Mouse (Mus musculus) limb, embryonic 10.5 days (tissue): Measurements from ENCODE around the gene Fgfrl1. TPM values are rescaled to one million over a fixed set of nuclear protein-coding genes. Genes with fewer than 3 reads are reported as not detected.

Source experiments
- DNase-seq: peaks from one replicate; pipeline ENCODE4 v3.0.0-alpha.2; 2017; ENCODE audit warnings: low spot score
- H3K27ac ChIP-seq: fragments of 300-500 bp; sonication (generic); 2 replicates; pipeline ENCODE4 v1.5.1; 2016; ENCODE audit warnings: mild to moderate bottlenecking
- H3K27me3 ChIP-seq: fragments of 300-500 bp; sonication (generic); 2 replicates; pipeline ENCODE4 v1.6.1; 2016; ENCODE audit warnings: low read depth, mild to moderate bottlenecking; ENCODE audit not compliant: poor library complexity, severe bottlenecking
- H3K36me3 ChIP-seq: fragments of 300-500 bp; sonication (generic); 2 replicates; pipeline ENCODE4 v1.6.1; 2016; ENCODE audit warnings: mild to moderate bottlenecking, moderate library complexity
- H3K4me1 ChIP-seq: fragments of 300-500 bp; sonication (generic); 2 replicates; pipeline ENCODE4 v1.6.1; 2016
- H3K4me3 ChIP-seq: fragments of 300-500 bp; sonication (generic); 2 replicates; pipeline ENCODE4 v1.5.1; 2016; ENCODE audit warnings: mild to moderate bottlenecking, moderate library complexity
- H3K9me3 ChIP-seq: fragments of 300-500 bp; sonication (generic); replicated peaks from 2 replicates; pipeline ENCODE4 v1.6.1; 2016; ENCODE audit warnings: mild to moderate bottlenecking
- WGBS: fragments of 180-500 bp; shearing (Covaris S2); methylation state at CpG from one replicate; pipeline ENCODE4 v1.1.7; 2016; 5-methylcytosine and 5-hydroxymethylcytosine counted together
- polyA plus RNA-seq: library from polyadenylated mRNA; unstranded; fragments of >200 nt; fragmentation: Nextera tagmentation; extraction: Ambion mirVana; gene quantifications from 2 replicates; pipeline ENCODE4 v1.2.1, GENCODE M21; 2016

Fgfrl1 gene
- polyA plus RNA-seq, 1 experiment from 2014 or later, result 43.1 TPM

DNA sequence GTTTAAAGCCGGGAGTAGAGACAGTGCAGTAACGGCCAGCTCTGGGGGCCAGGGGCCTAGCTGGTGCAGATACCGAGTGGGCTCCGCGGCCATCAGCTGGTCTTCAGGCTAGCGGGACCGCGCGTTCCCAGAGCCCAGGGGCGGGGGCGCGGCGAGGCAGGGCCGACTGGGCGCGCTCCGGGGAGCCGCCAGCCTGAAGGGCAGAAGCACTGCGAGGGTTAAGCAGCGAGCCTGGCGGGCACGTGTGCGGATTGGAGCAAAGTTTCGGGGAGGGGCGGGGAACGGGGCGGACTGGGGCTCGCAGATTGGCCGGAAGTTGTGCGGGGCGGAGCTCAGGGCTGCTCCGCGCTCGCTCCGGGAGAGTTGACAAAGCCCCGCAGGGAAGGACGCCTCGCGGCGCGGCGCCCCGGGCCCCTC lies 1.7 kb downstream of the Fgfrl1 start:
- peaks cover 64% of the 10 kb centered on the region for H3K4me1 ChIP-seq
- H3K27me3 ChIP-seq, result peaks cover 18% of the 10 kb centered on the region
- peak overlapping the region; percentile 94 for H3K27ac ChIP-seq
- 1% methylated on average over 43 of the region's 43 CpGs for WGBS
- H3K36me3 ChIP-seq, result peaks cover 30% of the 10 kb centered on the region
- no peaks in the 10 kb centered on the region for H3K9me3 ChIP-seq
- H3K4me3 ChIP-seq, result peak overlapping the region; percentile 88
- DNase-seq, result peak; percentile 95

GRCm38 (mm10) chr5:108694352-108695261 lies 2.4 kb downstream of the Fgfrl1 start:
- peaks cover 36% of the 10 kb centered on the region for H3K36me3 ChIP-seq
- peaks cover 18% of the 10 kb centered on the region for H3K27me3 ChIP-seq
- H3K9me3 ChIP-seq, result no peaks in the 10 kb centered on the region
- peaks cover 71% of the 10 kb centered on the region for H3K4me1 ChIP-seq
- H3K4me3 ChIP-seq, result peak overlapping the region; percentile 88
- WGBS, result under 1% methylated on average over 99 of the region's 99 CpGs
- H3K27ac ChIP-seq, result peak overlapping the region; percentile 94
- DNase-seq, result peak; percentile 73

DNA sequence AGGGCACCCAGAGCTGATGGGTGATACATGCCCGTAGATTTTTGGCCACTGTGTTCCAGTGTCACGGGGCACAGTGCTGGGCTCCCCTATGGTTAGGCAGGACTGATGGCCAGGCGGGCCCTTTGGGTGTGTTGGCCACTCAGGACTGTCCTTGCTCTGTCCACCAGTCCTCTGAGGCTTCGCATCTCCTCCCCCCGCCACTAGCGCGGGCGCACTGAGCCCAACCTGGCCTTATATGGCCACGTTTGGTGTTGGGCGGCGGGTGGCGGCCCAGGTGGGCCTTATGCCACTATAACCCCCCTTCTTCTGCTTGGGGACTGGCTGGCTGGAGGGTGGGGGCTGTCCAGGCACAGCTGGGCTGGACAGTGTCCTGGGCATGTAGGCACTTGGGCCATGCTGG lies 3.7 kb downstream of the Fgfrl1 start:
- H3K4me3 ChIP-seq, result peak overlapping the region; percentile 88
- peaks cover 18% of the 10 kb centered on the region for H3K27me3 ChIP-seq
- peaks cover 38% of the 10 kb centered on the region for H3K36me3 ChIP-seq
- H3K4me1 ChIP-seq, result peaks cover 83% of the 10 kb centered on the region
- DNase-seq, result no peak
- 95% methylated on average over 12 of the region's 12 CpGs for WGBS
- H3K9me3 ChIP-seq, result no peaks in the 10 kb centered on the region
- peak overlapping the region; percentile 94; the same call in 1 of the 2 replicates for H3K27ac ChIP-seq

- H3K4me1 ChIP-seq, result peaks cover 90% of the 10 kb centered on the region
- no peak for DNase-seq
- H3K27me3 ChIP-seq, result peaks cover 15% of the 10 kb centered on the region
- H3K4me3 ChIP-seq, result peak overlapping the region; percentile 17; the same call in 1 of the 2 replicates
- no peaks in the 10 kb centered on the region for H3K9me3 ChIP-seq
- peak overlapping the region; percentile 94 for H3K27ac ChIP-seq
- H3K36me3 ChIP-seq, result peaks cover 44% of the 10 kb centered on the region
- 90% methylated on average over 3 of the region's 3 CpGs for WGBS
Observed at GRCm38 (mm10) chr5:108696542-108696941, 4.4 kb downstream of the Fgfrl1 start.

GRCm38 (mm10) chr5:108697341-108697753 lies 5.2 kb downstream of the Fgfrl1 start:
- peak overlapping the region; percentile 75 for H3K27ac ChIP-seq
- peaks cover 88% of the 10 kb centered on the region for H3K4me1 ChIP-seq

DNA sequence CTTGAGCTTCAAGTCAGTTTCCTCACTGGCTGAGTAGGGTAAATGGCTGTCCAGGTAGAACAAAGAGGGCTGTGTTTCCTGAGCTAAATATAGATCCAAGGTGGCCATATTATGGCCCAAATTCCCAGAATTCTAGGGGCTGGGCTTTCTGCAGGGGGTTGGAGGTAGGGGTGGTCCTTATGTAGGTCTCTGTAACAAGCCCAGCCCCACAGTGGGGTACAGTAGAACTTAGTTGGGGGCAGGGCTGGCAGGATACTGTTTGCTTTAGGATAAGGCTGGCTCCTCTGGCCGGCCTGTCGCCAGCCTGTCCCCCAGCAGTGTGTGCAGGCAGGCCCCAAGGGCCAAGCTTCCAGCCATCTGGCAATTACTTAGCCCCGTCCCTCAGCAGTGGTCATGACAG lies 8.2 kb downstream of the Fgfrl1 start:
- DNase-seq, result no peak
- H3K27me3 ChIP-seq, result no peaks in the 10 kb centered on the region
- H3K27ac ChIP-seq, result peak overlapping the region; percentile 80
- peaks cover 80% of the 10 kb centered on the region for H3K4me1 ChIP-seq
- H3K4me3 ChIP-seq, result 0 out of 2 replicates have a peak overlapping the region, but pooled peaks have one; percentile 4
- WGBS, result 51% methylated on average over 3 of the region's 3 CpGs
- no peaks in the 10 kb centered on the region for H3K9me3 ChIP-seq
- H3K36me3 ChIP-seq, result peaks cover 82% of the 10 kb centered on the region

More at GRCm38 (mm10) chr5:108697341-108697753, 5.2 kb downstream of the Fgfrl1 start:
- no peaks in the 10 kb centered on the region for H3K9me3 ChIP-seq
- H3K4me3 ChIP-seq, result peak overlapping the region; percentile 14; the same call in 1 of the 2 replicates
- H3K36me3 ChIP-seq, result peaks cover 52% of the 10 kb centered on the region
- peak; percentile 52 for DNase-seq
- WGBS, result 23% methylated on average over 4 of the region's 4 CpGs
- H3K27me3 ChIP-seq, result peaks cover 8% of the 10 kb centered on the region

DNA sequence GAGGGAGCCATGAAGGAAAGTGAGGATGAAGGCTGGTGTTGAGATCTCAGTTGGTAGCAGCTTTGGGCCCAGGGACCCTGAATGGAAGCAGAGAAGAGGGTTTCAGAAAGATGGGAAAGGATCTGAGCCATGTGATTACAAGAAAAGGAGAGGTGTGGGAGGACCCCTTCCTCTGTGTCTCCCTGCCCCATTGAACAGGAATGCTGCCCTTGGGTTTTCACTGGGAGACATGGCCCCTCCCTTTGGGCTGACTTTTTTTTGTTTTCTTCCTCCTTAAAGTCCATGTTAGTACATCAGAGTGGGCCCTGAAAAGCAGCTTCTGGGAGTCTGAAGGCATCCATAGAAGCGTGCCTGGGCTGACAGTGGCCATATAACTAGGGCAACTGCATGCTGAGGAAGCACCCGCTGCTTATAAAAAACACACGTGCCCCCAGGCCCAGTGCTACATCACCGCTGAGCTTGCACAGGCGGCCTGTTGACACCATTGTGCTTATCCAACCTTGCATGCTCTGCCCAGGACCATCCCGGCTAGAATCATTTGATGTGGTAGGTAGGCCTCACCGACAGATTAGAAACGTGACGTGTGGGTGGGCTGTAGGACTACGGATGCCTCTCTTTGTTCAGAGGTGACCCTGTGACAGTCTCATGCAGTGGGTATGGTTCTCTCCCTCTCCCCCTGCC lies 9.3 kb downstream of the Fgfrl1 start:
- Histone ChIP-seq H3K36me3 (peaks cover 82% of the 10 kb centered on the region), H3K27ac (peak overlapping the region; percentile 80; the same call in 1 of the 2 replicates), H3K27me3 (no peaks in the 10 kb centered on the region), H3K4me3 (no peak overlapping the region), H3K9me3 (no peaks in the 10 kb centered on the region), H3K4me1 (peaks cover 69% of the 10 kb centered on the region)
- 85% methylated on average over 10 of the region's 10 CpGs for WGBS
- no peak for DNase-seq

GRCm38 (mm10) chr5:108703754-108704626 lies 11.8 kb downstream of the Fgfrl1 start:
- no peak for DNase-seq
- peaks cover 87% of the 10 kb centered on the region for H3K36me3 ChIP-seq
- H3K4me3 ChIP-seq, result no peak overlapping the region

DNA sequence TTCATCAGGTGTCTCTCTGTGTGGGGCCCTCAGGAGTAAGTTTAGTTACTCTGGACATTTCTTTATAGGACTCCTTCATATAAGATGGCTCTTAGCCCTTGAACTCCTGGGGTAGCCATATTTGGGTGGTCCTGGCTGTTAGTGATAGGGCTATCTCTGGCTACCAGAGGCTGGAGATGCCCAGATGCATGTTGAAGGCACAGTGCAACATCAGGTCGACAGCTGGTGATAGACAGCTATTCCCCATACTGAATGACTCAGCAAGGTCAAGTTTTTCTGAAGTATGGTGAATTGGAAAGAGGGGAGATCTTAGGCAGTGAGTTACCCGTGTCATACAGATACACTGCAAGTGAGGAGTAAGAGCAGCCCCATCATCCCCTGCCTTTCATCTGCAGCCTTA lies 15.6 kb downstream of the Fgfrl1 start:
- Histone ChIP-seq H3K4me1 (peaks cover 19% of the 10 kb centered on the region), H3K9me3 (no peaks in the 10 kb centered on the region), H3K27me3 (no peaks in the 10 kb centered on the region), H3K36me3 (peaks cover 64% of the 10 kb centered on the region), H3K27ac (no peak overlapping the region), H3K4me3 (no peak overlapping the region)
- WGBS, result 85% methylated on average over 2 of the region's 2 CpGs
- no peak for DNase-seq

More at GRCm38 (mm10) chr5:108703754-108704626, 11.8 kb downstream of the Fgfrl1 start:
- Histone ChIP-seq H3K27me3 (no peaks in the 10 kb centered on the region), H3K27ac (0 out of 2 replicates have a peak overlapping the region, but pooled peaks have one; percentile 19), H3K9me3 (no peaks in the 10 kb centered on the region), H3K4me1 (peaks cover 45% of the 10 kb centered on the region)
- WGBS, result 76% methylated on average over 12 of the region's 12 CpGs

GRCm38 (mm10) chr5:108708419-108708818 lies 16.2 kb downstream of the Fgfrl1 start:
- Histone ChIP-seq H3K4me1 (peaks cover 15% of the 10 kb centered on the region), H3K27me3 (no peaks in the 10 kb centered on the region), H3K27ac (no peak overlapping the region), H3K36me3 (peaks cover 57% of the 10 kb centered on the region), H3K9me3 (no peaks in the 10 kb centered on the region), H3K4me3 (no peak overlapping the region)
- DNase-seq, result no peak
- WGBS, result 91% methylated on average over 1 of the region's 1 CpGs

DNA sequence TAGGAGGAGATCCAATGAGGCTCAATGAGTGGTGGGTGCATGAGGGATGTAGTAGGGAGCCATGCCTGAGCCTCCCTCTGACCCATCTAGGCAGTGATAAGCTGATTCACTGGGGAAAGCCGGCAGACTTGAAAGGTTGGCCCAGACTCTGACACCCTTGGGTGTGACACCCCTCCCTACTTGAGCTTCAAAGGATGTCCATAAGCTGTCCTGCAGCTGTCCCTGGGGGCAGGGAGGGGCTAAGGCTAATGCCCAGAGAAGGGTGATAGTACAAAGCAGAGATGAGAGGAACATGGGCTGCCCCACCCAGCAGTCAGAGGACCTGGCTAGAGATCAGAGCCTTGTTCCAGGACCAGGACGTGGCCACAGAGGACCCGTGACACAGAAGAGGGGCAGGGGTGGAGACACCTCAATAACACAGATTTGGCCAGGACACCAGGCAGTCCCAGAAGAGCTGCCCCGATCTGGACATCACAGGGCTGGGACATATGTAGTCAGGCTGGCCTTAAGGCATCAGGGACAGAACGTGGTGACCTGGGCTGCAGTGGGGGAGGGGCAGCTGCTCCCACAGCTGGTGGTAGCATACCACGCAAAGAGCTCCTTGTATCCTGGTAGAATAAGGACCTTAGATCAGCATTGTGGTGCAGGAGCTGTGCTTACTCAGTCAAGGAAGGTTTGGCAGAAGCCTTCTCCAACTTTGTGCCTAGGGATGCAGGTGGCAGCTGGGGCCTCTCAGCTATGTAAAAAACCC lies 17.0 kb downstream of the Fgfrl1 start:
- Histone ChIP-seq H3K27ac (no peak overlapping the region), H3K4me1 (peaks cover 13% of the 10 kb centered on the region; the same call in 1 of the 2 replicates), H3K36me3 (peaks cover 50% of the 10 kb centered on the region), H3K9me3 (no peaks in the 10 kb centered on the region), H3K27me3 (no peaks in the 10 kb centered on the region), H3K4me3 (no peak overlapping the region)
- DNase-seq, result no peak
- 37% methylated on average over 6 of the region's 6 CpGs for WGBS
